Mouse (Mus musculus) embryonic facial prominence, embryonic 11.5 days (tissue): ENCODE data around the gene Olfr780. TPM values are rescaled to one million over a fixed set of nuclear protein-coding genes. Genes with fewer than 3 reads are reported as not detected.

Source experiments
- ATAC-seq: fragments of 200-750 bp; cut with Nextera tagmentation; replicated peaks from 2 replicates; pipeline ENCODE4 v1.8.0; 2017; ENCODE audit warnings: low read depth; ENCODE audit not compliant: insufficient number of reproducible peaks, low FRiP score, low TSS enrichment
- DNase-seq: peaks from one replicate; pipeline ENCODE4 v3.0.0-alpha.2; 2015; ENCODE audit warnings: low spot score
- H3K27ac ChIP-seq: fragments of 300-500 bp; sonication (generic); replicated peaks from 2 replicates; pipeline ENCODE4 v1.5.1; 2014; ENCODE audit warnings: mild to moderate bottlenecking, low read depth, low read length, control low read depth
- H3K27me3 ChIP-seq: fragments of 300-500 bp; sonication (generic); 2 replicates; pipeline ENCODE4 v1.6.1; 2014; ENCODE audit warnings: mild to moderate bottlenecking, low read length, moderate library complexity, mixed read lengths; ENCODE audit not compliant: control insufficient read depth, insufficient read depth
- H3K36me3 ChIP-seq: fragments of 300-500 bp; sonication (generic); replicated peaks from 2 replicates; pipeline ENCODE4 v1.6.1; 2014; ENCODE audit warnings: low read depth, mild to moderate bottlenecking, low read length, moderate library complexity, mixed read lengths; ENCODE audit not compliant: control insufficient read depth, insufficient read depth
- H3K4me1 ChIP-seq: fragments of 300-500 bp; sonication (generic); 2 replicates; pipeline ENCODE4 v1.6.1; 2014; ENCODE audit warnings: low read length, mixed read lengths; ENCODE audit not compliant: control insufficient read depth, insufficient read depth
- H3K4me2 ChIP-seq: fragments of 300-500 bp; sonication (generic); 2 replicates; pipeline ENCODE4 v1.6.1; 2014; ENCODE audit warnings: low read depth, mild to moderate bottlenecking, control low read depth, low read length, moderate library complexity
- H3K4me3 ChIP-seq: fragments of 300-500 bp; sonication (generic); 2 replicates; pipeline ENCODE4 v1.5.1; 2014; ENCODE audit warnings: low read depth, low read length, control low read depth
- H3K9ac ChIP-seq: fragments of 300-500 bp; sonication (generic); replicated peaks from 2 replicates; pipeline ENCODE4 v1.6.1; 2014; ENCODE audit warnings: mild to moderate bottlenecking, control low read depth, low read length
- H3K9me3 ChIP-seq: fragments of 300-500 bp; sonication (generic); replicated peaks from 2 replicates; pipeline ENCODE4 v1.6.1; 2016; ENCODE audit warnings: mild to moderate bottlenecking, low read length, inconsistent platforms, mixed read lengths; ENCODE audit not compliant: control insufficient read depth
- WGBS: fragments of 180-500 bp; shearing (Covaris S2); extraction: QIAGEN DNeasy Blood & Tissue Kit; methylation state at CpG from one replicate; pipeline ENCODE4 v1.1.7; 2014; 5-methylcytosine and 5-hydroxymethylcytosine counted together
- polyA plus RNA-seq: library from polyadenylated mRNA; unstranded; fragments of >200 nt; fragmentation: Nextera tagmentation; extraction: Ambion mirVana; gene quantifications from 2 replicates; pipeline ENCODE4 v1.2.1, GENCODE M21; 2014

The Olfr780 gene
- polyA plus RNA-seq, 1 experiment from 2014 or later = not detected

GRCm38 (mm10) chr10:129357307-129357706 is 39.4 kb downstream of the Olfr780 start:
- no peaks in the 10 kb centered on the region for H3K27me3 ChIP-seq
- no peaks in the 10 kb centered on the region for H3K36me3 ChIP-seq
- WGBS = 71% methylated on average over 5 of the region's 5 CpGs

More at GRCm38 (mm10) chr10:129357307-129357706, 39.4 kb downstream of the Olfr780 start:
- Histone ChIP-seq H3K4me3 (no peak overlapping the region), H3K9me3 (no peaks in the 10 kb centered on the region), H3K27ac (no peak overlapping the region), H3K4me1 (no peaks in the 10 kb centered on the region), H3K4me2 (no peak overlapping the region), H3K9ac (no peak overlapping the region)
- no peak for ATAC-seq
- no peak for DNase-seq

Other genes with a start within 250 kb of the Olfr780 start
- gene Olfr766-ps1, start 249.1 kb upstream of the Olfr780 start, polyA plus RNA-seq = not detected in 2 replicates
- not detected in 2 replicates for gene Olfr767, start 235.2 kb upstream of the Olfr780 start, polyA plus RNA-seq
- gene Olfr768, start 218.7 kb upstream of the Olfr780 start, polyA plus RNA-seq = not detected in 2 replicates
- not detected in 2 replicates for gene Olfr769, start 200.3 kb upstream of the Olfr780 start, polyA plus RNA-seq
- gene Olfr770, start 179.1 kb upstream of the Olfr780 start, polyA plus RNA-seq = not detected in 2 replicates
- not detected in 2 replicates for gene Olfr771, start 153.4 kb upstream of the Olfr780 start, polyA plus RNA-seq
- gene Olfr772, start 140.2 kb upstream of the Olfr780 start, polyA plus RNA-seq = not detected in 2 replicates
- not detected in 2 replicates for gene Olfr773, start 130.7 kb upstream of the Olfr780 start, polyA plus RNA-seq
- not detected in 2 replicates for gene Olfr774, start 81.9 kb upstream of the Olfr780 start, polyA plus RNA-seq
- gene Olfr775, start 69.7 kb upstream of the Olfr780 start, polyA plus RNA-seq = not detected in 2 replicates
- gene Olfr776, start 59.0 kb upstream of the Olfr780 start, polyA plus RNA-seq = not detected in 2 replicates
- gene Olfr777, start 46.6 kb upstream of the Olfr780 start, polyA plus RNA-seq = not detected in 2 replicates
- not detected in 2 replicates for gene Olfr781, start 10.7 kb downstream of the Olfr780 start, polyA plus RNA-seq
- not detected in 2 replicates for gene Olfr782, start 30.7 kb downstream of the Olfr780 start, polyA plus RNA-seq
- not detected in 2 replicates for gene Olfr784, start 66.0 kb downstream of the Olfr780 start, polyA plus RNA-seq
- not detected in 2 replicates for gene Olfr785, start 87.3 kb downstream of the Olfr780 start, polyA plus RNA-seq
- not detected in 2 replicates for gene Olfr786, start 109.2 kb downstream of the Olfr780 start, polyA plus RNA-seq
- not detected in 2 replicates for gene Olfr787, start 143.7 kb downstream of the Olfr780 start, polyA plus RNA-seq
- not detected in 2 replicates for gene Olfr788, start 152.9 kb downstream of the Olfr780 start, polyA plus RNA-seq
- gene Olfr789, start 166.6 kb downstream of the Olfr780 start, polyA plus RNA-seq = not detected in 2 replicates
- not detected in 2 replicates for gene Olfr790, start 180.4 kb downstream of the Olfr780 start, polyA plus RNA-seq
- gene Olfr791, start 203.7 kb downstream of the Olfr780 start, polyA plus RNA-seq = not detected in 2 replicates
- not detected in 2 replicates for gene Olfr792, start 221.0 kb downstream of the Olfr780 start, polyA plus RNA-seq
- not detected in 2 replicates for gene Olfr794, start 249.5 kb downstream of the Olfr780 start, polyA plus RNA-seq